Mouse (Mus musculus) embryonic facial prominence, embryonic 12.5 days (tissue): Measurements from ENCODE around the gene Atp1a2. TPM values are rescaled to one million over a fixed set of nuclear protein-coding genes. Genes with fewer than 3 reads are reported as not detected.

Experiments used
- ATAC-seq: fragments of 200-750 bp; cut with Nextera tagmentation; 2 replicates; pipeline ENCODE4 v1.8.0; 2017; ENCODE audit not compliant: insufficient number of reproducible peaks, insufficient read depth, low FRiP score, low TSS enrichment
- H3K27ac ChIP-seq: fragments of 300-500 bp; sonication (generic); 2 replicates; pipeline ENCODE4 v1.5.1; 2016; ENCODE audit warnings: mild to moderate bottlenecking
- H3K27me3 ChIP-seq: fragments of 300-500 bp; sonication (generic); 2 replicates; pipeline ENCODE4 v1.6.1; 2016; ENCODE audit warnings: mild to moderate bottlenecking, moderate library complexity
- H3K36me3 ChIP-seq: fragments of 300-500 bp; sonication (generic); 2 replicates; pipeline ENCODE4 v1.6.1; 2016; ENCODE audit warnings: mild to moderate bottlenecking
- H3K4me1 ChIP-seq: fragments of 300-500 bp; sonication (generic); 2 replicates; pipeline ENCODE4 v1.6.1; 2016
- H3K4me2 ChIP-seq: fragments of 300-500 bp; sonication (generic); replicated peaks from 2 replicates; pipeline ENCODE4 v1.6.1; 2016; ENCODE audit warnings: mild to moderate bottlenecking, moderate library complexity
- H3K4me3 ChIP-seq: fragments of 300-500 bp; sonication (generic); 2 replicates; pipeline ENCODE4 v1.5.1; 2016; ENCODE audit warnings: mild to moderate bottlenecking
- H3K9ac ChIP-seq: fragments of 300-500 bp; sonication (generic); 2 replicates; pipeline ENCODE4 v1.6.1; 2016; ENCODE audit warnings: mild to moderate bottlenecking, moderate library complexity
- H3K9me3 ChIP-seq: fragments of 300-500 bp; sonication (generic); 2 replicates; pipeline ENCODE4 v1.6.1; 2016; ENCODE audit warnings: mild to moderate bottlenecking, moderate library complexity
- WGBS: fragments of 180-500 bp; shearing (Covaris S2); methylation state at CpG from one replicate; pipeline ENCODE4 v1.1.7; 2016; 5-methylcytosine and 5-hydroxymethylcytosine counted together
- polyA plus RNA-seq: library from polyadenylated mRNA; unstranded; fragments of >200 nt; fragmentation: Nextera tagmentation; extraction: Ambion mirVana; gene quantifications from 2 replicates; pipeline ENCODE4 v1.2.1, GENCODE M21; 2016

Atp1a2 gene
- polyA plus RNA-seq, 1 experiment from 2014 or later: 4.5 TPM

GRCm38 (mm10) chr1:172311921-172312767, 14.3 kb upstream of the Atp1a2 start:
- H3K4me1 ChIP-seq: peaks cover 22% of the 10 kb centered on the region
- no peaks in the 10 kb centered on the region for H3K36me3 ChIP-seq
- H3K9ac ChIP-seq: peak overlapping the region; percentile 82
- WGBS: under 1% methylated on average over 31 of the region's 55 CpGs
- ATAC-seq: peak; percentile 74
- H3K9me3 ChIP-seq: no peaks in the 10 kb centered on the region
- H3K27me3 ChIP-seq: no peaks in the 10 kb centered on the region
- H3K4me3 ChIP-seq: peak overlapping the region; percentile 77
- peak overlapping the region; percentile 94 for H3K4me2 ChIP-seq
- peak overlapping the region; percentile 79 for H3K27ac ChIP-seq

- Histone ChIP-seq H3K4me3 (peak overlapping the region; percentile 77), H3K4me2 (peak overlapping the region; percentile 94), H3K9ac (peak overlapping the region; percentile 82; the same call in 1 of the 2 replicates), H3K9me3 (no peaks in the 10 kb centered on the region), H3K27ac (peak overlapping the region; percentile 79), H3K36me3 (no peaks in the 10 kb centered on the region), H3K4me1 (peaks cover 21% of the 10 kb centered on the region), H3K27me3 (no peaks in the 10 kb centered on the region)
- ATAC-seq: no peak
- WGBS: 4% methylated on average over 23 of the region's 23 CpGs
Observed at GRCm38 (mm10) chr1:172311248-172311906, 13.5 kb upstream of the Atp1a2 start.

GRCm38 (mm10) chr1:172309699-172310398, 12.0 kb upstream of the Atp1a2 start:
- peak overlapping the region; percentile 25; the same call in 1 of the 2 replicates for H3K4me3 ChIP-seq
- peak overlapping the region; percentile 55 for H3K4me2 ChIP-seq
- peaks cover 21% of the 10 kb centered on the region for H3K4me1 ChIP-seq
- no peaks in the 10 kb centered on the region for H3K36me3 ChIP-seq
- no peaks in the 10 kb centered on the region for H3K27me3 ChIP-seq
- H3K9me3 ChIP-seq: no peaks in the 10 kb centered on the region
- peak overlapping the region; percentile 41; the same call in 1 of the 2 replicates for H3K9ac ChIP-seq
- peak; percentile 47 for ATAC-seq
- H3K27ac ChIP-seq: peak overlapping the region; percentile 81; the same call in 1 of the 2 replicates
- 4% methylated on average over 14 of the region's 14 CpGs for WGBS

GRCm38 (mm10) chr1:172308409-172308808, 10.5 kb upstream of the Atp1a2 start:
- no peaks in the 10 kb centered on the region for H3K9me3 ChIP-seq
- H3K4me3 ChIP-seq: no peak overlapping the region
- 92% methylated on average over 1 of the region's 1 CpGs for WGBS
- no peaks in the 10 kb centered on the region for H3K36me3 ChIP-seq
- no peak overlapping the region for H3K4me2 ChIP-seq
- peaks cover 17% of the 10 kb centered on the region for H3K4me1 ChIP-seq
- H3K27ac ChIP-seq: peak overlapping the region; percentile 5; the same call in 1 of the 2 replicates
- ATAC-seq: no peak
- H3K27me3 ChIP-seq: no peaks in the 10 kb centered on the region
- no peak overlapping the region for H3K9ac ChIP-seq

- Histone ChIP-seq H3K27ac (peak overlapping the region; percentile 5; the same call in 1 of the 2 replicates), H3K9ac (no peak overlapping the region), H3K36me3 (no peaks in the 10 kb centered on the region), H3K27me3 (no peaks in the 10 kb centered on the region), H3K4me3 (no peak overlapping the region), H3K4me1 (peaks cover 15% of the 10 kb centered on the region), H3K9me3 (no peaks in the 10 kb centered on the region), H3K4me2 (no peak overlapping the region)
- 58% methylated on average over 10 of the region's 10 CpGs for WGBS
- no peak for ATAC-seq
Observed at GRCm38 (mm10) chr1:172307936-172308335, 10.1 kb upstream of the Atp1a2 start.

GRCm38 (mm10) chr1:172306885-172307284, 9.0 kb upstream of the Atp1a2 start:
- H3K27ac ChIP-seq: 0 out of 2 replicates have a peak overlapping the region, but pooled peaks have one; percentile 12
- no peak overlapping the region for H3K4me3 ChIP-seq
- no peaks in the 10 kb centered on the region for H3K27me3 ChIP-seq
- H3K9me3 ChIP-seq: no peaks in the 10 kb centered on the region
- WGBS: 76% methylated on average over 6 of the region's 6 CpGs
- no peaks in the 10 kb centered on the region for H3K36me3 ChIP-seq
- H3K4me1 ChIP-seq: peaks cover 17% of the 10 kb centered on the region
- no peak overlapping the region for H3K9ac ChIP-seq
- no peak overlapping the region for H3K4me2 ChIP-seq
- no peak for ATAC-seq

GRCm38 (mm10) chr1:172306196-172306595, 8.3 kb upstream of the Atp1a2 start:
- peaks cover 16% of the 10 kb centered on the region for H3K4me1 ChIP-seq

GRCm38 (mm10) chr1:172305635-172306034, 7.8 kb upstream of the Atp1a2 start:
- Histone ChIP-seq H3K4me2 (no peak overlapping the region), H3K27me3 (no peaks in the 10 kb centered on the region), H3K27ac (no peak overlapping the region), H3K4me1 (peaks cover 22% of the 10 kb centered on the region), H3K9ac (no peak overlapping the region), H3K9me3 (no peaks in the 10 kb centered on the region), H3K36me3 (no peaks in the 10 kb centered on the region), H3K4me3 (no peak overlapping the region)
- 80% methylated on average over 3 of the region's 3 CpGs for WGBS
- no peak for ATAC-seq

More at GRCm38 (mm10) chr1:172306196-172306595, 8.3 kb upstream of the Atp1a2 start:
- Histone ChIP-seq H3K4me3 (no peak overlapping the region), H3K4me2 (no peak overlapping the region), H3K36me3 (no peaks in the 10 kb centered on the region), H3K27me3 (no peaks in the 10 kb centered on the region), H3K9me3 (no peaks in the 10 kb centered on the region), H3K9ac (no peak overlapping the region), H3K27ac (peak overlapping the region; percentile 12; the same call in 1 of the 2 replicates)
- no peak for ATAC-seq
- 79% methylated on average over 4 of the region's 4 CpGs for WGBS

GRCm38 (mm10) chr1:172305153-172305552, 7.3 kb upstream of the Atp1a2 start:
- no peak overlapping the region for H3K27ac ChIP-seq
- WGBS: 93% methylated on average over 2 of the region's 2 CpGs
- H3K4me1 ChIP-seq: peaks cover 26% of the 10 kb centered on the region

GRCm38 (mm10) chr1:172304443-172304842, 6.6 kb upstream of the Atp1a2 start:
- 73% methylated on average over 6 of the region's 6 CpGs for WGBS
- no peaks in the 10 kb centered on the region for H3K36me3 ChIP-seq
- H3K4me1 ChIP-seq: peaks cover 27% of the 10 kb centered on the region
- no peak overlapping the region for H3K9ac ChIP-seq
- ATAC-seq: no peak
- no peak overlapping the region for H3K4me2 ChIP-seq
- no peaks in the 10 kb centered on the region for H3K27me3 ChIP-seq
- no peak overlapping the region for H3K27ac ChIP-seq
- H3K4me3 ChIP-seq: no peak overlapping the region
- H3K9me3 ChIP-seq: no peaks in the 10 kb centered on the region

More at GRCm38 (mm10) chr1:172305153-172305552, 7.3 kb upstream of the Atp1a2 start:
- Histone ChIP-seq H3K9ac (no peak overlapping the region), H3K4me2 (no peak overlapping the region), H3K27me3 (no peaks in the 10 kb centered on the region), H3K9me3 (no peaks in the 10 kb centered on the region), H3K4me3 (no peak overlapping the region), H3K36me3 (no peaks in the 10 kb centered on the region)
- ATAC-seq: no peak

GRCm38 (mm10) chr1:172302851-172303250, 5.0 kb upstream of the Atp1a2 start:
- H3K9ac ChIP-seq: 0 out of 2 replicates have a peak overlapping the region, but pooled peaks have one; percentile 8

More at GRCm38 (mm10) chr1:172302851-172303250, 5.0 kb upstream of the Atp1a2 start:
- Histone ChIP-seq H3K36me3 (no peaks in the 10 kb centered on the region), H3K4me2 (no peak overlapping the region), H3K9me3 (no peaks in the 10 kb centered on the region), H3K4me3 (no peak overlapping the region), H3K27me3 (no peaks in the 10 kb centered on the region), H3K27ac (no peak overlapping the region), H3K4me1 (peaks cover 32% of the 10 kb centered on the region)
- ATAC-seq: no peak
- 9% methylated on average over 6 of the region's 6 CpGs for WGBS
